Mouse (Mus musculus): ENCODE results near the gene Hist2h3c1. TPM values are rescaled to one million over a fixed set of nuclear protein-coding genes. Genes with fewer than 3 reads are reported as not detected.
A peak's percentile ranks its signal among the peaks of the same experiment; 100 is the strongest.
"Not testable (repeated sequence)": the region's sequence is repeated elsewhere in the genome, so short reads cannot be mapped to it uniquely, and the experiment has no call there.

Hist2h3c1 gene
- polyA plus RNA-seq, 1 experiment, result not detected

DNA sequence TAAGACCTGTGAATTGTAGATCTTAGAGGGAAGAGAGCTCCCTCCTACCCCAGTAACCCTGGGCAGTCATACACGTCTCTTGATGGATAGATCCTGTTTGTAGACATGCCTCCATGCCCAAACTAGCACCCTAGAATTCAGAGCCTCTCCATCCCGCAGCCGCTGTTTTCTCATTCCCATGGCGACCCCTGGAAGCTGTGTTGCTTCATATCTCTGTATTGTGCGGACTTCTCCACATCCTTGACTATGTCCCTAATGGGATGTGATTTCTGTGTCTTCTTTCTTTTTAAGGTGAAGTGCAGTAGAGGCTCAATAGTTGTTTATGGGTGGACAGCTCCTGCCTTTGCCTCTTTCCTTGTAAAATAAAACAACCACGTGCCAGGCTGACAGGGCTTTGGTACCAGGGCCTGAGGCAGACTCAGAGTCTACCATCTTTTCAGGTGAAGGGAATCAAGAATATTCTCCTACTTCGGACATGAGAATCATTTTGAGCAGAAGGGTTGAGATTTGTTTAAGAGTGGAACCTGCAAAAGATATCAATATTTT, 18.0 kb downstream of the Hist2h3c1 start:
- H3K4me3 ChIP-seq (ENCODE audit: insufficient read depth, low read length), result no peak overlapping the region
- H3K4me1 ChIP-seq (ENCODE audit: control insufficient read depth, insufficient read depth, low read length), result peaks cover 3% of the 10 kb centered on the region; the same call in 1 of the 2 replicates
- peak overlapping the region; percentile 85 for H3K27ac ChIP-seq (ENCODE audit: insufficient read depth, low read length)
- no peak for TF ChIP-seq POLR2A (IDR thresholded peaks at IDR 0.05; ENCODE audit: extremely low read depth, insufficient read depth, low read length)
- no peak for TF ChIP-seq CTCF (IDR thresholded peaks at IDR 0.05; ENCODE audit: extremely low read depth, insufficient read depth, low read length)

DNA sequence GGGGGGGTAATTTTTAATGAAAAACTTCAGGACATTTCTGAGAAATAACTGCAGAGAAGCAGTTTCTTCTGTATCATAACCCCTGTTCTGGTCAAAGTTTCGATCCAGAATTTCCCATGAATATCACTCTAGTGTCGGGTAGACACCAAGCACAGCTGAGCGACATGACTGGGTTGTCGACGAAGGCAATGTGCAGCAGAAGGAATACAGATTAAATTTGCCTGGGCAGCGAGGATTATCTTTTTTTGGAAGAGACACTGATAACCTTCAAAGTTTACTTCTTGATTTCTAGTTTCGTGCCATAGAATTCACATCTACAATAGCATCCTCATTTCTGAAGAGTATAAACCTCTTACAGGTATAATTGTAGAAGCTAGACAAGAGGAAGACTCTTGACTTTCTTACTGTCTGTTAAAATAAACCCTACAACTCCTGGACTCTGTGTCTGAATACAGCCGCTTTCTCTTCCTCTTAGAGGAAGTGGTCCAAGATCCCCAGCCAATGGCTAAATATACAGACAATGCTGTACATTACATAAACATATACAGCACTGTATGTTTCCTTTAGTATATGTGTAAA, 19.7 kb downstream of the Hist2h3c1 start:
- TF ChIP-seq CTCF (IDR thresholded peaks at IDR 0.05; ENCODE audit: extremely low read depth, insufficient read depth, low read length) (no peak), POLR2A (IDR thresholded peaks at IDR 0.05; ENCODE audit: extremely low read depth, insufficient read depth, low read length) (no peak)
- H3K27ac ChIP-seq (ENCODE audit: insufficient read depth, low read length), result no peak overlapping the region
- H3K4me3 ChIP-seq (ENCODE audit: insufficient read depth, low read length), result no peak overlapping the region
- H3K4me1 ChIP-seq (ENCODE audit: control insufficient read depth, insufficient read depth, low read length), result peaks cover 3% of the 10 kb centered on the region; the same call in 1 of the 2 replicates

DNA sequence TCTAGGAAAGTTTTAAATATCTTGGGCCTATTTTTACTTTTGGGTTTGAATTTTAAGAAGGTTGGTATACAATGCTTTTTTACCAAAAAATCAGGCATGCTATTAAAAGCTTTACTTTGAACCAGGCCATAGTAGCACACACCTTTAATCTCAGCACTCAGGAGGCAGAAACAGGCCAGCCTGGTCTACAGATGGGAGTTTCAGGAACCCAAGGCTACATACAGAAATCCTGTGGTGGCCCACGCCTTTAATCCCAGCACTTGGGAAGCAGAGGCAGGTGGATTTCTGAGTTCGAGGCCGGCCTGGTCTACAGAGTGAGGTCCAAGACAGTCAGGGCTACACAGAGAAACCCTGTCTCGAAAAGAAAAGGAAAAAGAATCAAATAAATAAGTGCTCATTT, 21.1 kb downstream of the Hist2h3c1 start:
- H3K4me3 ChIP-seq (ENCODE audit: insufficient read depth, low read length), result no peak overlapping the region; the same call in 1 of the 2 replicates
- H3K27ac ChIP-seq (ENCODE audit: insufficient read depth, low read length), result no peak overlapping the region
- TF ChIP-seq CTCF (IDR thresholded peaks at IDR 0.05; ENCODE audit: extremely low read depth, insufficient read depth, low read length), result no peak
- no peak for TF ChIP-seq POLR2A (IDR thresholded peaks at IDR 0.05; ENCODE audit: extremely low read depth, insufficient read depth, low read length)
- H3K4me1 ChIP-seq (ENCODE audit: control insufficient read depth, insufficient read depth, low read length), result peaks cover 3% of the 10 kb centered on the region; the same call in 1 of the 2 replicates

DNA sequence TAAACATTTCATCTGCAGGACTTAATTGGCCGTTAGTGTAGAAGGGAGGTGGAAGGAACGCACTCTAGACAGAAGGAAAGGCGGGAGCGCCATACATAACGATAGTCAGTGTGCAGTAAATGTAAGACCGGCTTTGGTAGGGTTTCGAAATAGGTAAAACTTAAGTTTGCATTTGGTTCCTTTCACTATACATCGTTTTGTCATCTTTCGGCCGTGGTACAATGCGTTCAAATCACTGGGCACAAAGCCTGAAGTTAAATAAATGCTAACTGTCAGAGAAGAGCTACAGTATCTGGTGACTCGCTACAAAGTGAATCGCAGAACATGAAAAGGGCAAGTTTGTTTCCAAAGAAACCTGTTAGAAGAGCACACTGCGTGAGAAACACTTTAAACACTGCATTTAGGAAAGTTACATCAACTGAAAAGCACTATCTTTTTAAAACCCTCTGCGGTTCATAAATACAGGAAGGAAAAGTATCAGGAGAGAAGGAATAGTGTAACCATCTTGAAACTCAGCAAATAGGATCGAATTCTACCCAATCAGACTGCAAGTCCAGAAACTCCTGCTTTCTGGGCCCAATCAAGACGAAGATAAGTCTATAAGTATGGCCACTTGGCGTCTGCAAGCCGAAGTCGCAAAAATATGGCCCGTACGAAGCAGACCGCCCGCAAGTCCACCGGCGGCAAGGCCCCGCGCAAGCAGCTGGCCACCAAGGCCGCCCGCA, 21.7 kb downstream of the Hist2h3c1 start, which contains the start of gene Hist2h3b:
Gene Hist2h3b (plus strand): TSS at position 604 of the 725 bp plus-strand sequence.
- H3K4me3 ChIP-seq (ENCODE audit: insufficient read depth, low read length), result peak within 1 kb of the TSS; percentile 72
- peak within 1 kb of the TSS; percentile 95 for H3K27ac ChIP-seq (ENCODE audit: insufficient read depth, low read length)
- TF ChIP-seq POLR2A (IDR thresholded peaks at IDR 0.05; ENCODE audit: extremely low read depth, insufficient read depth, low read length), result peak; percentile 97
- no peak for TF ChIP-seq CTCF (IDR thresholded peaks at IDR 0.05; ENCODE audit: extremely low read depth, insufficient read depth, low read length)
- H3K4me1 ChIP-seq (ENCODE audit: control insufficient read depth, insufficient read depth, low read length), result peaks cover 3% of the 10 kb centered on the region; the same call in 1 of the 2 replicates

DNA sequence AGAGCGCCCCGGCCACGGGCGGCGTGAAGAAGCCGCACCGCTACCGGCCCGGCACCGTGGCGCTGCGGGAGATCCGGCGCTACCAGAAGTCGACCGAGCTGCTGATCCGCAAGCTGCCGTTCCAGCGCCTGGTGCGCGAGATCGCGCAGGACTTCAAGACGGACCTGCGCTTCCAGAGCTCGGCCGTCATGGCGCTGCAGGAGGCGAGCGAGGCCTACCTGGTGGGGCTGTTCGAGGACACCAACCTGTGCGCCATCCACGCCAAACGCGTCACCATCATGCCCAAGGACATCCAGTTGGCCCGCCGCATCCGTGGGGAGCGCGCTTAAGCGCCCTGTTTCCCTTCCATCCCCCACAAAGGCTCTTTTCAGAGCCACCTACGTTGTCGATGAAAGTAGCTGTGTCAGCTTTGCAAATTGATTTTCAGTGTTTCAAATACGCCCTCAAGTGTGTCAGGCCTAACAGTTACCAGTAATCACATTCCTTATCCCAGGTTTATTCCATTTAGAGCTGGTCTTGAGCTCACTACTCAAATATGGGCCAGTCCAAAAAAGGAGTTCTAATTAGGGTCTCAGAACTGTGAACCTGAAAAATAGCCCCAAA, 22.4 kb downstream of the Hist2h3c1 start:
- H3K4me1 ChIP-seq (ENCODE audit: control insufficient read depth, insufficient read depth, low read length), result not testable (repeated sequence)
- Histone ChIP-seq H3K27ac (ENCODE audit: insufficient read depth, low read length) (peak overlapping the region; percentile 95), H3K4me3 (ENCODE audit: insufficient read depth, low read length) (peak overlapping the region; percentile 72)

DNA sequence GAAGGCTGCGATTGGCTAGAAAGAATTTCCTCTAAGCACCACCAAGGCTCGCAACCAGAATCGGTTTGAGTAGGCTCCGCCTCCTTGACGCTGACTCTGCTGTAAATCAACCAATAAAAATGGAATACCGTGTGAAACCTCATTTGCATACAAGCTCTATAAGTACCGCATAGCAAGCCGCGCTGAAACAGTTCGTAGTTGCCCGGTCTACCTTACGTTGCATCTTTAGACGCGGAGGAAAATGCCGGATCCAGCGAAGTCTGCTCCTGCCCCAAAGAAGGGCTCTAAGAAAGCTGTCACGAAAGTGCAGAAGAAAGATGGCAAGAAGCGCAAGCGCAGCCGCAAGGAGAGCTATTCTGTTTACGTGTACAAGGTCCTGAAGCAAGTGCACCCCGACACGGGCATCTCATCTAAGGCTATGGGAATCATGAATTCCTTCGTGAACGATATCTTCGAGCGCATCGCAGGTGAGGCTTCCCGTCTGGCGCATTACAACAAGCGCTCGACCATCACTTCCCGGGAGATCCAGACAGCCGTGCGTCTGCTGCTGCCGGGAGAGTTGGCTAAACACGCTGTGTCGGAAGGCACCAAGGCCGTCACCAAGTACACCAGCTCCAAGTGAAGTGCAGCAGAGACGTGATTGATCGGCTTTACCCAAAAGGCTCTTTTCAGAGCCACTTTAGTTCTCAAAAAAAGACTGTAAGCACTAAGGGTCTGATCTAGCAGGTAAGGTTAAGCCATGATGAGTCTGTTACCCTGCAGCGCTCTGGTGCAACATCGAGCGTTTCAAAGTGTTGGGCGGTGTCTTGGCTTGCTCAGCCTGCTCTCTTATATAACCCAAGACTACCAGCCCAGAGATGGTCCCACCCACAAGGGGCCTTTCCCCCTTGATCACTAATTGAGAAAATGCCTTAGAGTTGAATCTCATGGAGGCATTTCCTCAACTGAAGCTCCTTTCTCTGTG, 23.3 kb downstream of the Hist2h3c1 start, which contains the start of gene Hist2h2bb:
Gene Hist2h2bb (plus strand): TSS at position 242 of the 964 bp plus-strand sequence.
- TF ChIP-seq CTCF (IDR thresholded peaks at IDR 0.05; ENCODE audit: extremely low read depth, insufficient read depth, low read length), result no peak
- peak; percentile 100 for TF ChIP-seq POLR2A (IDR thresholded peaks at IDR 0.05; ENCODE audit: extremely low read depth, insufficient read depth, low read length)
- peak within 1 kb of the TSS; percentile 72 for H3K4me3 ChIP-seq (ENCODE audit: insufficient read depth, low read length)
- H3K4me1 ChIP-seq (ENCODE audit: control insufficient read depth, insufficient read depth, low read length), result peaks cover 3% of the 10 kb centered on the region; the same call in 1 of the 2 replicates
- H3K27ac ChIP-seq (ENCODE audit: insufficient read depth, low read length), result peak within 1 kb of the TSS; percentile 95

DNA sequence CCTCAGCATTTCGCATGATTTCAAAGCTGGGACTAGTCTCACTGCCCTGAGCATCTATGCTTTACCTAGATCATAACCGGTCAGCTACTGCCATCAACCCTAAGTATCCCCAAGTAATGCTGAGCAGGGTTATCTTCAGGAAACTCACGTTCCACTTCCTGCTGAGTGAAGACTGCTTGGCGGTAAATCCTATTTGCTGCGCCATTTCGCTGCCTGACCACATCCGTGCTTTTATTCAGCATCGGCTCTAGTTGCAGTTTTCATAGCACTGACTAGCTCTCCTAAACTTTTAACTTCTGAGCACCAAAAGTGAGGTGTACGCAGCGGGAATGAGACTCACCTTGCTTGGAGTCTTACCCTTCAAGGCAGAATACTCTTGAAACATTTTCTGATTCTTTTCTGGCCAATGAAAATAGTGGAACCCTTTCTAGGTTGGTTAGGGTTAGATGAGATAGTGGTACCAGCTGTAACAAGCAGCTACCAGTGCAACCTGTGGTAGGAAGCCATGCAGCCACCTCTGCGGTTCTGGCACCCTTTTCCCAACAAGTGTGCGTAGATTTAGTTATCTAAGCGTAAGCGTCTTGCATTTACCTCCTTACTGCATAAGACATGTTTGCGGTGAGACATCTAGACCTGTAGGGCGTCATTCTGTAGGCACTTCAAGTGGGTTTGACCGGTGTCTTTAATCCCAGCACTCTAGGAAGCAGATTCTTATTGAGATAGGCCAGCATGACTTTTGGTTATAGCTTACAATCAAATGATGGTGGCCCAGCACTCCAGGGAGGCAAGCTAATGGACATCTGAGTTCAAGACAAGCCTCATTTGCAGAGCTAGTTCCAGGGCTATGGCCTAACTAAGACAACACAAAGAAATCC, 27.3 kb downstream of the Hist2h3c1 start:
- no peak overlapping the region for H3K4me3 ChIP-seq (ENCODE audit: insufficient read depth, low read length)
- no peak overlapping the region for H3K27ac ChIP-seq (ENCODE audit: insufficient read depth, low read length)
- H3K4me1 ChIP-seq (ENCODE audit: control insufficient read depth, insufficient read depth, low read length), result no peaks in the 10 kb centered on the region
- no peak for TF ChIP-seq POLR2A (IDR thresholded peaks at IDR 0.05; ENCODE audit: extremely low read depth, insufficient read depth, low read length)
- TF ChIP-seq CTCF (IDR thresholded peaks at IDR 0.05; ENCODE audit: extremely low read depth, insufficient read depth, low read length), result no peak

DNA sequence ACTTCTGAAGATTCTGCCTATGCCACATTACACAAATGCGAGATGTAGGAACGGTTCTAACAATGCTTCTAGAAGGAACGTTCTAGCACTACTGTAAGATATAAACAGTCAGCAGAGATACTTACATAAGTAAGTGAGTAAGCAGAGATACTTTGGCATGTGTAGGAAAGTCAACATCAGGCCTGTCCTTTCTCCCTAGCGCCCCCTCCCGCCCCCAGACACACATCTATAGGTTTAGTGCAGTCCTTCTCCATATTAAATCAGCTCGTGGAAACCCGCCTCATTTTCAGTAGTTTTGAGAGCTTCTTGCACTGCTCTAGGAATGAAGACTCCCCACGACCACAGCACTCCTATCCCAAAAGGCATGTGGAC, 30.9 kb downstream of the Hist2h3c1 start:
- TF ChIP-seq CTCF (IDR thresholded peaks at IDR 0.05; ENCODE audit: extremely low read depth, insufficient read depth, low read length) (no peak), POLR2A (IDR thresholded peaks at IDR 0.05; ENCODE audit: extremely low read depth, insufficient read depth, low read length) (no peak)
- no peaks in the 10 kb centered on the region for H3K4me1 ChIP-seq (ENCODE audit: control insufficient read depth, insufficient read depth, low read length)
- H3K4me3 ChIP-seq (ENCODE audit: insufficient read depth, low read length), result peak overlapping the region; percentile 42
- no peak overlapping the region for H3K27ac ChIP-seq (ENCODE audit: insufficient read depth, low read length)
